Mouse (Mus musculus) limb, embryonic 11.5 days (tissue): ENCODE results near the gene Spink2. TPM values are rescaled to one million over a fixed set of nuclear protein-coding genes. Genes with fewer than 3 reads are reported as not detected.

Experiments used
- ATAC-seq: fragments of 200-750 bp; cut with Nextera tagmentation; 2 replicates; pipeline ENCODE4 v1.8.0; 2017; ENCODE audit warnings: low read depth; ENCODE audit not compliant: insufficient number of reproducible peaks, low FRiP score, low TSS enrichment
- DNase-seq: peaks from one replicate; pipeline ENCODE4 v3.0.0-alpha.2; 2015; ENCODE audit warnings: low spot score
- H3K27ac ChIP-seq: fragments of 300-500 bp; sonication (generic); replicated peaks from 2 replicates; pipeline ENCODE4 v1.5.1; 2014; ENCODE audit warnings: low read depth, mild to moderate bottlenecking, low read length
- H3K27me3 ChIP-seq: fragments of 300-500 bp; sonication (generic); 2 replicates; pipeline ENCODE4 v1.6.1; 2014; ENCODE audit warnings: mild to moderate bottlenecking, low read length, mixed read lengths; ENCODE audit not compliant: control insufficient read depth, insufficient read depth
- H3K36me3 ChIP-seq: fragments of 300-500 bp; sonication (generic); 2 replicates; pipeline ENCODE4 v1.6.1; 2014; ENCODE audit warnings: mild to moderate bottlenecking, low read length, moderate library complexity, mixed read lengths; ENCODE audit not compliant: control insufficient read depth, insufficient read depth
- H3K4me1 ChIP-seq: fragments of 300-500 bp; sonication (generic); 2 replicates; pipeline ENCODE4 v1.6.1; 2014; ENCODE audit warnings: low read length, mixed read lengths; ENCODE audit not compliant: control insufficient read depth, insufficient read depth
- H3K4me2 ChIP-seq: fragments of 300-500 bp; sonication (generic); 2 replicates; pipeline ENCODE4 v1.6.1; 2014; ENCODE audit warnings: low read depth, mild to moderate bottlenecking, moderate library complexity; ENCODE audit not compliant: severe bottlenecking
- H3K4me3 ChIP-seq: fragments of 300-500 bp; sonication (generic); 2 replicates; pipeline ENCODE4 v1.5.1; 2014; ENCODE audit warnings: low read depth, low read length
- H3K9ac ChIP-seq: fragments of 300-500 bp; sonication (generic); 2 replicates; pipeline ENCODE4 v1.6.1; 2014; ENCODE audit warnings: mild to moderate bottlenecking, low read length
- H3K9me3 ChIP-seq: fragments of 300-500 bp; sonication (generic); 2 replicates; pipeline ENCODE4 v1.6.1; 2016; ENCODE audit warnings: low read length; ENCODE audit not compliant: control insufficient read depth
- WGBS: fragments of 180-500 bp; shearing (Covaris S2); extraction: QIAGEN DNeasy Blood & Tissue Kit; methylation state at CpG from one replicate; pipeline ENCODE4 v1.1.7; 2014; 5-methylcytosine and 5-hydroxymethylcytosine counted together
- polyA plus RNA-seq: library from polyadenylated mRNA; unstranded; fragments of >200 nt; fragmentation: Nextera tagmentation; extraction: Ambion mirVana; gene quantifications from 2 replicates; pipeline ENCODE4 v1.2.1, GENCODE M21; 2014

Spink2 gene
- polyA plus RNA-seq, 1 experiment from 2014 or later, result 1.8 TPM

DNA sequence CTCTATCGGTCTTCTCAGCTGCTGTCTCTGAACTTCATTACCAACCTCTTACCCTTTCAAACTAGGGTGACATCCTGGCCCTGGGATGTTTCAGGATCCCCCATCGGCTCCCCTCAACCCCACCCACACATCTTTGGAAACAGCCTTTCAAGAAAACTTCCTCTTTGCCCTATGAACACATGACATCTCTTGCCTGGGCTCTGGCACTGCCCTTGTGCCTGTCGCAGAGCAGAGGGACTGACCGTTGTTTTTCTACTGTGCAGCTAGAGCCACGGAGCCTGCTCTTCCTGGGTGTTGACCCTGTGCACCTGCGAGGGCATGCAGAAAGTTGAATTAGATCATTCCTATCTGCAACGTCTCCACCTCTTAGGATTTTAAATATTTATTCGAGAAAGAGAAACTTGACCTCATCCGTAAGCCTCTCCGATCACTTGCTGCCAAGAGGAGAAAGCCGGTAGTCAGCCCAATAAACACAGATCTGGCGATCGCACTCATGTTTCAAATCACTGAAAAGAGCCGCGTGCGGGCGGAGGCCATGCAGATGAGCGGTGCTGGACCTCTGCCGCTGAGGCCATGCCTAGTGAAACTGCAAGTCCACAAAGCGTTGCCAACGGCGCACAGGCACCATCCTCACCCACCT lies 43.8 kb downstream of the Spink2 start:
- Histone ChIP-seq H3K9ac (no peak overlapping the region), H3K4me3 (no peak overlapping the region), H3K4me1 (no peaks in the 10 kb centered on the region), H3K4me2 (no peak overlapping the region), H3K9me3 (no peaks in the 10 kb centered on the region), H3K27ac (no peak overlapping the region), H3K27me3 (no peaks in the 10 kb centered on the region), H3K36me3 (no peaks in the 10 kb centered on the region)
- WGBS, result 87% methylated on average over 22 of the region's 22 CpGs
- ATAC-seq (no peak), DNase-seq (no peak)

GRCm38 (mm10) chr5:77165703-77166625 lies 45.3 kb downstream of the Spink2 start:
- H3K9me3 ChIP-seq, result no peaks in the 10 kb centered on the region
- ATAC-seq (no peak), DNase-seq (no peak)
- H3K4me2 ChIP-seq, result no peak overlapping the region
- 64% methylated on average over 13 of the region's 13 CpGs for WGBS
- H3K9ac ChIP-seq, result no peak overlapping the region
- no peak overlapping the region for H3K4me3 ChIP-seq
- H3K27me3 ChIP-seq, result no peaks in the 10 kb centered on the region
- no peaks in the 10 kb centered on the region for H3K4me1 ChIP-seq
- H3K36me3 ChIP-seq, result no peaks in the 10 kb centered on the region
- H3K27ac ChIP-seq, result no peak overlapping the region

- whole genome bisulfite sequencing, result 72% methylated on average over 7 of the region's 7 CpGs
- H3K9me3 ChIP-seq, result no peaks in the 10 kb centered on the region
- DNase-seq (no peak), ATAC-seq (no peak)
- H3K4me1 ChIP-seq, result no peaks in the 10 kb centered on the region
- H3K36me3 ChIP-seq, result no peaks in the 10 kb centered on the region
- no peak overlapping the region for H3K9ac ChIP-seq
- H3K27me3 ChIP-seq, result no peaks in the 10 kb centered on the region
- no peak overlapping the region for H3K4me3 ChIP-seq
- H3K27ac ChIP-seq, result no peak overlapping the region
- no peak overlapping the region for H3K4me2 ChIP-seq
These were observed 47.7 kb downstream of the Spink2 start for GRCm38 (mm10) chr5:77163597-77163996.

GRCm38 (mm10) chr5:77162566-77162965 lies 48.7 kb downstream of the Spink2 start:
- Histone ChIP-seq H3K4me1 (no peaks in the 10 kb centered on the region), H3K9ac (no peak overlapping the region), H3K4me3 (no peak overlapping the region), H3K27ac (no peak overlapping the region), H3K4me2 (no peak overlapping the region), H3K27me3 (no peaks in the 10 kb centered on the region), H3K36me3 (no peaks in the 10 kb centered on the region), H3K9me3 (no peaks in the 10 kb centered on the region)
- DNase-seq, result no peak
- 97% methylated on average over 3 of the region's 3 CpGs for WGBS
- no peak for ATAC-seq

DNA sequence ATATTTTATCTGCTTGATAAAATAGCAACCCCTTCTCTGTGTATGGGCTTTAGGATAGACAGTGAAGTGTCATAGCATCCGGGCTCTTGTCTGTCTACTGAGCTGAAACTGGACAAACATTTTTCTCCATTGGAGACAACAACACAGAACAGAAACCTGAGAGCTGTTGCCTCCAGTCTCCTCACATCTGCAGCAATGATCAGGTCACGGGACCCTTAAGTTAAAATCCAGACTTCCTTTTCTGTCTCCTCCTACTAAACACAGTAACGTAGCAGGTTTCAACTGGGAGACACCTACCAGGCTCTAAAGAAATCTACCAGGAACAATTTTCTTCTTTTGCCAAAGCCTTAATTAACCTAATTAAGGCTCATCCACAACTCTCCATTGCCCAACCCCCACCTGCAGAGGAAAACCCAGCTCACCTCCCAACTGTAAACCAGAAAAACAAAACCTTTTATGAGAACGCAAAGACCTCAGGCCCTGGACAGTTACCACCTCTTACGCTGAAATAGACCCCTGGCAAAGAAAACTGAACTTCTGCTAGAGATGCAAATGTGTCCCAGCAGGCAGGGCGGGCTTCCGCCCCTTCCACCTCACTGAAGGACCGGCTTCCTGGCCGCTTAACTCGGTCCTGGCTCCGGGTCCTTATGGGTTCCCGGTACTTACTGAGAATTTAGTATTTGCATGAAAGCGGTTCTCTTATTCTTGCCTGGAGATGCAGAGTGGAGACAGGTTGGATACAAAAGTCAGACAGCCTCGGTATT lies 53.3 kb downstream of the Spink2 start:
- WGBS, result 39% methylated on average over 14 of the region's 14 CpGs
- DNase-seq, result peak; percentile 24
- Histone ChIP-seq H3K4me3 (no peak overlapping the region), H3K27ac (peak overlapping the region; percentile 45; the same call in 1 of the 2 replicates), H3K36me3 (no peaks in the 10 kb centered on the region), H3K9me3 (no peaks in the 10 kb centered on the region), H3K4me1 (no peaks in the 10 kb centered on the region), H3K9ac (no peak overlapping the region), H3K4me2 (peak overlapping the region; percentile 19; the same call in 1 of the 2 replicates), H3K27me3 (no peaks in the 10 kb centered on the region)
- 0 out of 2 replicates have a peak, but pooled peaks have one; percentile 65 for ATAC-seq

- Histone ChIP-seq H3K36me3 (no peaks in the 10 kb centered on the region), H3K27ac (no peak overlapping the region), H3K9me3 (no peaks in the 10 kb centered on the region), H3K9ac (no peak overlapping the region), H3K4me2 (no peak overlapping the region), H3K27me3 (no peaks in the 10 kb centered on the region), H3K4me3 (no peak overlapping the region), H3K4me1 (no peaks in the 10 kb centered on the region)
- WGBS, result 73% methylated on average over 5 of the region's 5 CpGs
- peak; percentile 34 for DNase-seq
- no peak for ATAC-seq
These were observed 54.3 kb downstream of the Spink2 start for GRCm38 (mm10) chr5:77156938-77157337.

DNA sequence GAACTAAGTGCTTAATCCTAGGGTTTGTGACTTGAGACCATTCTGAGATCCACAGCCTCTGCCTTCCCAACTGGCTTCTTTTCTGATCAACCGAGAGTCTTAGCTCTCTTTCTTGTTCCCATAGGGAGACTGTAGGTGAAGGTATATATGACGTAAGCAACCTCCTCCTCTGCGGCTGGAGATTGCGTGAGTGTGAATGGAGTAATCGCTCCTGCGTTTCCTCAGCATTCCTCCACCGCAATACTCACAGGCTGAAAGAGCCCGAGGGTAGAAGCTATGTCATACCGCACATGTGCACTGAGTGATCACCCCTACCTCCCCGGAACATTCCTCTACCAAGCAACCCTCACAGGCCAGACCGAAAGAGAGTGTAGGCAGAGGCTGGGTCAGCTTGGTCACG lies 55.7 kb downstream of the Spink2 start:
- Histone ChIP-seq H3K4me2 (no peak overlapping the region), H3K9me3 (no peaks in the 10 kb centered on the region), H3K9ac (no peak overlapping the region), H3K4me1 (no peaks in the 10 kb centered on the region), H3K27me3 (no peaks in the 10 kb centered on the region), H3K4me3 (no peak overlapping the region), H3K36me3 (no peaks in the 10 kb centered on the region), H3K27ac (no peak overlapping the region)
- WGBS, result 88% methylated on average over 12 of the region's 12 CpGs
- no peak for DNase-seq
- no peak for ATAC-seq
